Mouse (Mus musculus) gastrocnemius, postnatal 14 days (tissue): ENCODE measurements around the gene Cfap20. TPM values are rescaled to one million over a fixed set of nuclear protein-coding genes. Genes with fewer than 3 reads are reported as not detected.

Experiments used
- DNase-seq: peaks from one replicate; pipeline ENCODE4 v3.0.0; 2021; ENCODE audit warnings: mixed read lengths
- intact Hi-C: fragments of 180-260 bp; cut with DNase I; formaldehyde crosslinking; loops from one replicate; pipeline ENCODE4 v1.15.1; 2025; ENCODE audit warnings: low total_unique reads
- long read RNA-seq, 2 experiments: library from polyadenylated mRNA; stranded (forward); transcript quantifications; one replicate each; pipeline ENCODE4 v2.0.0; 2021
- total RNA-seq, 2 experiments: library from RNA; stranded (reverse); gene quantifications; 2 replicates each; pipeline ENCODE4 v1.2.3; 2021

Cfap20 gene
- 10 to 100 TPM in 1 of 2 experiments, 1 to 10 TPM in 1; 9.7 to 13.1 TPM for total RNA-seq
- long read RNA-seq, experiment 1, transcript Cfap20-201 (6 exons, 1,295 nt), result major isoform, 22 of 25 reads
- long read RNA-seq, experiment 1, partial matches to known transcripts, result 0 of 25 reads
- long read RNA-seq, experiment 1, other reads (novel, unspliced or antisense), result 1 of 25 reads
- long read RNA-seq, experiment 2, transcript Cfap20-201 (6 exons, 1,295 nt), result major isoform, 15 of 18 reads
- long read RNA-seq, experiment 2, partial matches to known transcripts, result 0 of 18 reads
- long read RNA-seq, experiment 2, other reads (novel, unspliced or antisense), result 1 of 18 reads

GRCm38 (mm10) chr8:95434686-95435439, at the start of gene Cfap20:
TSS of gene Cfap20 (minus strand) at chr8:95434869.
- DNase-seq, result peak; percentile 100
- intact Hi-C loops, result no loop called here

GRCm38 (mm10) chr8:95470008-95470407, 35.3 kb upstream of the Cfap20 start:
- DNase-seq, result no peak
- intact Hi-C loops, result no loop called here

- intact Hi-C loops, result no loop called here
- no peak for DNase-seq
Measured at GRCm38 (mm10) chr8:95468995-95469394, 34.3 kb upstream of the Cfap20 start.

- intact Hi-C loops, result no loop called here
- no peak for DNase-seq
Measured at GRCm38 (mm10) chr8:95466543-95466942, 31.9 kb upstream of the Cfap20 start.

GRCm38 (mm10) chr8:95452518-95452917, 17.8 kb upstream of the Cfap20 start:
- DNase-seq, result no peak
- intact Hi-C loops, result loop anchor here (5.0 kb wide), 1 partner anchor 105 kb away; no protein-coding TSS in a partner anchor

GRCm38 (mm10) chr8:95450271-95450670, 15.6 kb upstream of the Cfap20 start:
- intact Hi-C loops, result loop anchor here (5.0 kb wide), 1 partner anchor 103 kb away; no protein-coding TSS in a partner anchor
- no peak for DNase-seq

GRCm38 (mm10) chr8:95447661-95448060, 13.0 kb upstream of the Cfap20 start:
- intact Hi-C loops, result no loop called here
- no peak for DNase-seq

GRCm38 (mm10) chr8:95445042-95445441, 10.4 kb upstream of the Cfap20 start:
- no peak for DNase-seq
- intact Hi-C loops, result no loop called here

- no peak for DNase-seq
- intact Hi-C loops, result no loop called here
Measured at GRCm38 (mm10) chr8:95441491-95442039, 6.9 kb upstream of the Cfap20 start.

- DNase-seq, result no peak
- intact Hi-C loops, result no loop called here
Measured at GRCm38 (mm10) chr8:95440168-95440709, 5.6 kb upstream of the Cfap20 start.

- intact Hi-C loops, result no loop called here
- DNase-seq, result no peak
Measured at GRCm38 (mm10) chr8:95439421-95439820, 4.8 kb upstream of the Cfap20 start.

GRCm38 (mm10) chr8:95437341-95437992, 2.8 kb upstream of the Cfap20 start:
- intact Hi-C loops, result no loop called here
- DNase-seq, result no peak

- no peak for DNase-seq
- intact Hi-C loops, result no loop called here
Measured at GRCm38 (mm10) chr8:95435930-95436329, 1.3 kb upstream of the Cfap20 start.

GRCm38 (mm10) chr8:95435471-95435870, 802 bp upstream of the Cfap20 start:
- DNase-seq, result no peak
- intact Hi-C loops, result no loop called here

GRCm38 (mm10) chr8:95434233-95434632, 436 bp downstream of the Cfap20 start:
- intact Hi-C loops, result no loop called here
- peak; percentile 30 for DNase-seq

- intact Hi-C loops, result no loop called here
- DNase-seq, result no peak
Measured at GRCm38 (mm10) chr8:95433124-95433523, 1.5 kb downstream of the Cfap20 start.

- DNase-seq, result no peak
- intact Hi-C loops, result no loop called here
Measured at GRCm38 (mm10) chr8:95432471-95432870, 2.2 kb downstream of the Cfap20 start.

GRCm38 (mm10) chr8:95429945-95430344, 4.7 kb downstream of the Cfap20 start:
- DNase-seq, result peak; percentile 54
- intact Hi-C loops, result loop anchor here (5.0 kb wide), 1 partner anchor 83 kb away; no protein-coding TSS in a partner anchor
